Mouse (Mus musculus) activated CD4-positive, CD25-positive, alpha-beta regulatory T cell, adult 4 months (primary cell): ENCODE data around the gene Nrarp. TPM values are rescaled to one million over a fixed set of nuclear protein-coding genes. Genes with fewer than 3 reads are reported as not detected.

Source experiments
- ATAC-seq: one replicate; pipeline ENCODE4 v1.8.0; 2017
- polyA plus RNA-seq, 2 experiments: library from polyadenylated mRNA; unstranded; fragments of 100-300 nt; shearing (Covaris generic); gene quantifications; one replicate each; pipeline ENCODE4 v1.2.1; 2017

Nrarp gene
- polyA plus RNA-seq, 2 experiments from 2014 or later = 0.61 to 1.2 TPM

DNA sequence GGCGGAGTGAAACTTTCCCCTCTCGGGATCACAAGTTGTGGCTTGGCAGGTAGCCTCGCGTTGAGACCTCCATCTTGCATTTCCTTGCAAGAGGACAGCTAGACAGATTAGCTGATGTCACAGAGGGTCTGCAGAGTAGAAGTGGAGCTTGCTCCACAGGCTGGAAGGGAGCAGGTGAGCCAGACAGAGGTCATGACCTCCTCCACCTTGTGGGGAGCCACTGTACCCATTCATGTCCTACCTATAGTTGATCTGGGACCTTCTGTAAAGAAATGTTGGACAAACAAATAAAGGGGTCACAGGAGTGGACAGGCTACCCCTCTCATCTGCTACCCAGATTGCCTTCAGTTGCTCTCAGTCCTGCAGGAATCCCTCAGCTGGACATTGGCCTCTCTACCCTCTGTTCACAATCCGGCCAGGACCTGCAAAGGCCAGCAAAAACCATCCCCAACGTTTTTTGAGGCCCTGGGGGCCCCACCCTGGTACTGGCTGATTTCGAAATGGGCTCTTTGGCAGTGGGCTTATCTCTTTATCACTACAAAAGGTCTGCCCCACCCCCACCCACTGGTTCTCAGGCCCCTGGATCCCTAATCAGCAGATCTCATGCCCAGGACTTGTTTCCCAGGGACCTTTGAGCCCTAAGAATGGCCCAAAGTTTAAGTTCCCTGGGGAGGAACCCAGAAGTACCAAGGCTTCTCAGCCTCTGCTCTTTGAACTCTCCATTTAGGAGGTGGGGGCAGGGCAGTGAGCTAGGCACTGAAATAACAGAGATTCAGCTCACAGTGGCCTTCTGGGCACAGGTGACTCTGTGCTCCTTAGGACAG lies 5.5 kb upstream of the Nrarp start:
- no peak for ATAC-seq

GRCm38 (mm10) chr2:25175690-25176078 lies 4.9 kb upstream of the Nrarp start:
- ATAC-seq = no peak

- no peak for ATAC-seq
Measured at GRCm38 (mm10) chr2:25176573-25176972, 4.0 kb upstream of the Nrarp start.

- ATAC-seq = no peak
Measured at GRCm38 (mm10) chr2:25177076-25177475, 3.5 kb upstream of the Nrarp start.

DNA sequence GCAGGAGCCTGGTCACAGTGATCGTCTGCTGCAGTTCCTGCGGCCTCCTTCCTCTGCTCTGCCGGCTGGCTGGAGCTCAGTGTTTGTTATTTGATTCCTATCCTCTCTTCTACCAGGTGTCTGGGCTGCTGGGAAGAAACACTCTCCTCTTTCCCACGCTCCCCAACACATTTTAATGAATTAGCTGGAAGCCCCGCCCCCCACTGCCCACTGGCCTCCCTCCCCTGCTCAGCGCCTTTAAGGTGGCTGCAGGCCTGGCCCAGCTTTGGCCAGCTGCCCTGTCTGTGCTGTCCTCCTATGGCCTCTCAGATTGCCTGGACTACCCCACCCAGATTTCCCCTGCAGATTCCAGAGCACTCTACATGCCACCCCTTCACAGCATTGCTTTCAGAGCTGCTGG lies 2.9 kb upstream of the Nrarp start:
- ATAC-seq = no peak

- no peak for ATAC-seq
Measured at GRCm38 (mm10) chr2:25178285-25178972, 2.1 kb upstream of the Nrarp start.

- no peak for ATAC-seq
Measured at GRCm38 (mm10) chr2:25179566-25180217, 866 bp upstream of the Nrarp start.

DNA sequence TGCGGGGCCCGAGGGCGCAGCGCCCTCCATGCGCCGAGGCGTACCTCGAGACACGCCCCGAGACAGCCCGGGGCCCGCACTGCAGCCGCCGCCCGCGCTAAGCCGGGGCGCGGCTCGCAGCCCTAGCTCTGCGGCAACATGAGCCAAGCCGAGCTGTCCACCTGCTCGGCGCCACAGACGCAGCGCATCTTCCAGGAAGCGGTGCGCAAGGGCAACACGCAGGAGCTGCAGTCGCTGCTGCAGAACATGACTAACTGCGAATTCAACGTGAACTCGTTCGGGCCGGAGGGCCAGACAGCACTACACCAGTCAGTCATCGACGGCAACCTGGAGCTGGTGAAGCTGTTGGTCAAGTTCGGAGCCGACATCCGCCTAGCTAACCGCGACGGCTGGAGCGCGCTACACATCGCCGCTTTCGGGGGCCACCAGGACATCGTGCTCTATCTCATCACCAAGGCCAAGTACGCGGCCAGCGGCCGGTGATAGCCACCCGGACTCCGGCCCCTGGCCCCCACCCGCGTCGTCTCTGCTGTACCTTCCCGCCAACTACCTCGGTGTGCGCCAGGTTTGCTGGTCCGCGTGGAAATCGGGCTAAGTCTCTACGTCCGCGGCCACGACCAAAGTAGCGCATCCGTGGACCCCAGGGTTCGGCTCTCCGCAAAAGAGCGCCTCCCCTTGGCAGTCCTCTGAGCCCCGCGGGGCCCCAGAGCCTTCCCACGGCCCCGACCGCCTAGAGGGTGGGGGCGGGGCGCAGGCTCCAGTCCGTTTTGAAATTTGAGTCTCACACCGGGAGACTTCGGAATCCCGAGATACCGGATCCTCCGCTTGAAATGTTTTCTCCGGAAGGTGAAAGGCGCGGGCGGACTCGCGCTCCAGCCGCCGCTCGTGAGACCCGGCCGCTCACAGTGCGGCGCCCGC lies 674 bp downstream of the Nrarp start:
- ATAC-seq = peak; percentile 38

DNA sequence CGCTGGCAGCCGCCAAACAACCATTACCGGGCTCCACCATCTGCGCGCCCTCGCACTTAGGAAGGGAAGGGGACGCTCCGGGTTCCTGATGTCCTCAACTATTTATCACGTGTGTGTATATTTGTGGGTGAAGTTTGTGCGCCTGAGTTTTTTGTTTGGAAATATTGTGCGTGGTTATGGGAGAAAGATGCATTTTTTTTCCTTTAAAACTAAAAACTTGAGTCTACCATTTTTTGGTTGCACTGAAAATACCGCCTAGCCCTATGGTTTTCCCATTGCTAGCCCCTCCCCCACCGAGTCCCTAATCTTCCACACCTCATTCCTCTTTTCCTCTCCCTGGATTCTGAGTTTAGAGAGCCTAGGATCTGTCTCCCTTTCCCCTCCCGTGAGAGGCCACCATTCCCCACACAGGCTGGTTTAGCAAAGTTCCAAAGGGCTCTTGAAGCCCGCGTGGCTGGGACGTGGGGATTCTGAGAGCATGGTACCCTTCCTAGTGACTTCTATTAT lies 1.4 kb downstream of the Nrarp start:
- peak; percentile 2 for ATAC-seq

DNA sequence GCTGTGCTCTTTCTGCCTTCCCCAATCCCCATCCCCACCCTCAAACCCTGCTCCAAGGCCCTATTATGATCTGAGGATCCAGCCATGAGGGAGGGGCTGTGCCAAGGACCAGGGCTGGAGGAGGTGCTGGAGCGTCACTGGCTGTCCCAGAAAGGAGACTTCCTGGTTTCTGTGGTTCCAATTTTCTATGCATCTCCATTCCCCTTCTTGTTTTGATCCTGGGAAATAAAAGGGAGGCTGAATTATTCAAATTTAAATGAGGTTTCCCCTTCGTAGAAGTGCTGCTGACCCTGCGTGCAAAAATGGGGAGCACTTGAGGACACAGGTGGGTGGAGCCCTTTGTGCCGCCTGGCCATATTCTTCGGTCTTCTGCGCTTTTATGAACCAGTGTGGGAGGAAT lies 2.1 kb downstream of the Nrarp start:
- no peak for ATAC-seq

GRCm38 (mm10) chr2:25183336-25183735 lies 2.8 kb downstream of the Nrarp start:
- ATAC-seq = no peak

GRCm38 (mm10) chr2:25184496-25184895 lies 3.9 kb downstream of the Nrarp start:
- ATAC-seq = no peak

GRCm38 (mm10) chr2:25185625-25186574 lies 5.3 kb downstream of the Nrarp start:
- peak; percentile 47 for ATAC-seq

DNA sequence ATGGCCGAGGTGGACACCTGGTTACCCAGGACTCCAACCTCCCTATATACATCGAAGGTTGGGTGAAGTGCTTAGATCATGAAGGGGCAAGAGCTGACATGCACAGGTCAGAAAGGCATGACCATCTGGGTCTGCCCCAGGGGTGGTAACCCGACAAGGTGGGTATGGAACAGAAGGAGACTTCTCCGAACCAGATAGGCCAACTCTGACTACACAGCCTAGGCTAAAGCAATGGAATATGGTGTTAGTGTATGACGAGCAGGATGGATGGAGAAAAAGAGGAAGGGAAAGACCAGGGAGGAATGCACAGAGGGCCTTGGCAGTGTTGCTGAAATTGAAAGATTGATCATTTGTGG lies 6.0 kb downstream of the Nrarp start:
- ATAC-seq = no peak

GRCm38 (mm10) chr2:25187841-25188240 lies 7.3 kb downstream of the Nrarp start:
- ATAC-seq = no peak

- peak; percentile 67 for ATAC-seq
Measured at GRCm38 (mm10) chr2:25193330-25193770, 12.8 kb downstream of the Nrarp start.

- ATAC-seq = no peak
Measured at GRCm38 (mm10) chr2:25194006-25194405, 13.4 kb downstream of the Nrarp start.

DNA sequence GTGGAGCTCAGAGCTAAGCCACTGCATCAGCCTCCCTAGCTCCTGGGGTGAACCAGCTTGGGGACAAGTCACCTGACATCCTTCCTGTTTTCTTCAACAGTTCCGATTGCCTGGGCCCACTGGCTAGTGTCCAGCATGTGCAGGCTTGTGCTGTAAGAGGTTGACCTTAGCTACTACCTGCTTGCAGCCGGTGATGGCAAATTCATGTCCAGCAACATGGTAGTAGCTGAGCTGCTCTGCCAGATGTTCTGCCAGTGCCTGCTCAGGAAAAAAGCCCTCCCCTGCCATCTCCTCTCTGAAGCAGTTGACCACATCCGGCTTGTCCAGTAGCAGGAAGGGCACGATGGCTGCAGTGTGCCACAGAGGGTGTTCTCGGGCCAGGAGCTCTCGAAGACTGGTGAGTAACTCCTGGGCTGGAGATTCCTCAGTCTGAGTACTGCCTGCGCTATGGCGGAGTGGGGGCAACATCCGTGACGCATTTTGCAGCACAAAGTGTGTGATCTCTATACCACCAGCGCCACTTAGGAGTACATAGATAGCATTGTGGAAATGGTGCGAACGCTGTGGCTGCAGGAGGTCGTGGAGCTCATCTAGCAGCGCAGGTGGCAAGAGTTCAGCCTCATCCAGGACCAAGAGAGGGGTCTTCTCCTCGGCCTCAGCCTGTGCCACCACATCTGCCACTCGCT lies 14.1 kb downstream of the Nrarp start:
- ATAC-seq = no peak

GRCm38 (mm10) chr2:25195211-25196156 lies 14.9 kb downstream of the Nrarp start:
- ATAC-seq = peak; percentile 48
